Mouse (Mus musculus): ENCODE measurements around the gene Lpar5.

GRCm38 (mm10) chr6:125097346-125097689, 29.6 kb downstream of the Lpar5 start:
- no peak for TF ChIP-seq CTCF (IDR thresholded peaks at IDR 0.05; ENCODE audit: borderline replicate concordance, insufficient read depth, low read length)
- TF ChIP-seq POLR2A (IDR thresholded peaks at IDR 0.05; ENCODE audit: low read depth, low read length), result no peak

Data from embryonic fibroblast, embryonic 13.5 days (primary cell).